Mouse (Mus musculus) spleen, adult 2 months (tissue): ENCODE measurements around the gene Exoc6b.

ENCODE experiments used
- CTCF ChIP-seq: fragments of 200-500 bp; IDR thresholded peaks from 2 replicates; pipeline ENCODE4 v1.5.1; 2011; ENCODE audit warnings: mild to moderate bottlenecking, inconsistent platforms; ENCODE audit not compliant: insufficient read depth, insufficient read length, insufficient replicate concordance; ENCODE audit errors: extremely low read depth
- POLR2A ChIP-seq: fragments of 200-500 bp; IDR thresholded peaks from 2 replicates; pipeline ENCODE4 v1.6.1; 2011; ENCODE audit warnings: low read depth, low read length, inconsistent platforms

DNA sequence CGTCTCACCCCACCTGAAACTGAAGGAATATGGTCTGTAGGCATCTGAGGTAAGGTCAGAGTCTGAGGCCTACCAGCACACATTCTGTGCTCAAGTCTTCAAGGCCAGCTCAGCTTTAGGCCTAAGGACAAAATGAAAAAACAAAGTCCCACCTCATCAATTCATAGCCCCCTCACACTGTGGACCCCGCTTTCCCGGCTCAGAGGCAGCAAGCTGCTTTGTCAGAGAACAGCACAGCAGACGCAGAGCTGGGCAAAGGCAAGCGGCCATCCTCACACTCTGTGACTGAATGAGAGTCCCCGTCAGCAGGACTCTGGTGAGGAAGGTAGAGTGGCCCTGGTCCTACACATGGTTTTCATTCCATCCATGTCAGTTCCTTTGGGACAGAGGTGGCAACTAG lies 450.1 kb downstream of the Exoc6b start:
- TF ChIP-seq POLR2A (no peak), CTCF (no peak)
